Mouse (Mus musculus): Measurements from ENCODE around the gene Olfr1043.
"Not testable (repeated sequence)": the region's sequence is repeated elsewhere in the genome, so short reads cannot be mapped to it uniquely, and the experiment has no call there.

Olfr1043 gene

GRCm38 (mm10) chr2:86167422-86167821 is at the start of gene Olfr1043:
TSS of gene Olfr1043 (minus strand) at chr2:86167522.
- DNase-seq, result no peak

GRCm38 (mm10) chr2:86202909-86203308 is 35.6 kb upstream of the Olfr1043 start, which contains the start of gene Olfr1045:
TSS of gene Olfr1045 (minus strand) at chr2:86203009.
- DNase-seq, result no peak

GRCm38 (mm10) chr2:86195863-86196262 is 28.5 kb upstream of the Olfr1043 start:
- no peak for DNase-seq

DNA sequence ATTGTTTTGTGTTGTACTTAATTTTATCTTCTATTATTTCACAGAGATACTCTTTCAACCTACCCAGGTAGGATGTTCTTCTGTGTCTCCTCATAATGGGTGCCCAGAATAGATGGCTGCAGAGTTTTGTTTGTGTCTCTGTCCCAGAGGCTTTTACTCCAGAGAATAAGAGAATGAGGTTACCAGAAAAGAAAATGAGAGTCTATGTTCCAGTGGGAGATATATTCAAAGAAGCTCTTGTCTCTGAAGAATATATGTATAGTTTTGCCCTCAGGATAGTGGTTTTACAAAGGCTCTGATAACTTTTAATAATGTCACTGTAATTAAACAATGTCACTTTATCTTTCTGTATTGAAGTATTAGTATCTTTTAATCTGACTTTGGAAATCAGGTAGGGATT is 18.3 kb upstream of the Olfr1043 start, which contains the start of gene Olfr52:
Olfr52 (minus strand) TSS at position 101 of the 400 bp plus-strand sequence.
- DNase-seq, result no peak

- DNase-seq, result no peak
Measured at GRCm38 (mm10) chr2:86179950-86180349, 12.6 kb upstream of the Olfr1043 start.

DNA sequence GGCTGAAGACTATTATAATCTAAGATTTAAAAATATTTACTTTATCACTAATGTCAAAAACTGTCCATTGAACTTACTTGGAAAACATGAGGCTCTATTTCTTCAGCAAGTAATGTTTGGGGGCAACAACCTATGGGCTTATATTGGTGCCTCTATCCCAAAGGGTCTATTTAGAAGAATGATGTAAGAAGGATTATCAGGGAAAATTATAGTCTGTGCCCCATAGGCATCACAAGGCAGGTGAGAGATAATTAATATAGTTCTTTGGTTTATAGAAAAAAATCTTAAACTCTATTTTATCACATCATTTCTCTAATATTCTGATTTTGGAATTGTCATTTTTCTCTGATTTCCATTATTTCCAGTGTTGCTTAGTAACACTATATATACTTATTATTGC is 10.4 kb upstream of the Olfr1043 start, which contains the start of gene Olfr1044:
Olfr1044 (minus strand) TSS at position 101 of the 400 bp plus-strand sequence.
- DNase-seq, result no peak

DNA sequence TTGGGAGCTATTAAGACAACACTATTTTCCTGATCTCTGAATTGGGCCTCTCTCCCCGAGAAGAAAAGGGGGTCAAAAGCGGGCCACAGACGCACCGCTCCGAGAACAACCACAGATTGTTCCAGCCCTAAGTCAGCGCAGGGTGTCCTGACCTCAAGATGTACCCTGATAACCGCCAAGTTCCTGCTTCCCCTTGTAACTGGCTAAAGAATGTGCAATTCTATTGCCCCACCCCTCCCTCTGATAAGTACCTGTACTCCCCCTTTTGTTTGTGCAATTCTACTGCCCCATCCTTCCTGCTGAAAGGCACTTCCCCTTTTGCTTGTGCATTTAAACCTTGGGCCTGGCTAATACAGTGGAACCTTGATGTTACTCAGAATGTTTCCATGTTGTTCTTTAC is 8.1 kb upstream of the Olfr1043 start:
- DNase-seq, result not testable (repeated sequence)

- no peak for DNase-seq
Measured at GRCm38 (mm10) chr2:86161738-86162137, 5.6 kb downstream of the Olfr1043 start, which contains the start of gene Olfr1042. TSS of gene Olfr1042 (minus strand) at chr2:86161838.

DNA sequence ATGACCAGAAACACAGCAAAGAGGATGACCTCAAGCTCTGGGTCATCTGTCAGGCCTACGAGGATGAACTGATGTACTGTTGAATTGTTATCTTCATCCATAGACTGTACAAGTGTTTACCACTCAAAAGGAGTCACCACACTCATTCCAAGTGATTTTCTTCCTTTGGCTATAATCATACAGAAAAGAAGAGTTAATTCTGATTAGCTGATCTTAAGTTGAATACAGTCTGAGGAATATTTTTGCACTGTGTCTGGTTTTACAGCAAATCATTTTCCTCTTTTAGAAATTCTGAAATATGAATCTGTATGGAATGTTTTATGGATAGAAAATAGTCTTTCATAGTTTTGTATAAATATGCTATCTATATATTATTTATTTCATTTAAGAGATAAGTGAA is 20.7 kb downstream of the Olfr1043 start, which contains the start of gene Olfr1040:
Olfr1040 (minus strand) TSS at position 101 of the 400 bp plus-strand sequence.
- DNase-seq, result no peak

DNA sequence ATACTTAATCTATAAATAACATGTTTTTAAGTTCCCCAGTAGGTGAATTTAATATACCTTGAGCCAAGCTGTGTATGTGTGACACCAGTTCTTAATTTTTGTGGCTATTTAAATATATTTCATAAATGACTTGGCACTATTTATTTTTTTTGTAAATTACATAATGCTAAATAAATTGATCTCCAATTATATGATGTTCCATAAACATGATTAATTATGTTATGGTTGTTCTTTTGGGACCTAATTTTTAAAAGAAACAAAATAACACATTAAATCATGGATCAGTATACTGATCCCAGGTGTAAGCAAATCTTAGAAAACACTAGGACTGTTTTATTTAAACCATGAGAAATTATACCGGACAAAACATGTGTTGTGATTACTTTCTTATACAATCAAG is 31.5 kb downstream of the Olfr1043 start, which contains the start of gene Olfr1039:
Olfr1039 (minus strand) TSS at position 101 of the 400 bp plus-strand sequence.
- DNase-seq, result no peak
